Mouse (Mus musculus) limb, embryonic 15.5 days (tissue): Measurements from ENCODE around the gene Chd1l. TPM values are rescaled to one million over a fixed set of nuclear protein-coding genes. Genes with fewer than 3 reads are reported as not detected.

Source experiments
- ATAC-seq: fragments of 200-750 bp; cut with Nextera tagmentation; 2 replicates; pipeline ENCODE4 v1.8.0; 2017; ENCODE audit warnings: low read depth, moderate TSS enrichment; ENCODE audit not compliant: insufficient number of reproducible peaks, low FRiP score, low TSS enrichment
- H3K27ac ChIP-seq: fragments of 300-500 bp; sonication (generic); 2 replicates; pipeline ENCODE4 v1.5.1; 2015; ENCODE audit warnings: moderate library complexity, mild to moderate bottlenecking, inconsistent platforms
- H3K27me3 ChIP-seq: fragments of 300-500 bp; sonication (generic); 2 replicates; pipeline ENCODE4 v1.6.1; 2015; ENCODE audit warnings: inconsistent platforms
- H3K36me3 ChIP-seq: fragments of 300-500 bp; sonication (generic); 2 replicates; pipeline ENCODE4 v1.6.1; 2015; ENCODE audit warnings: inconsistent platforms
- H3K4me1 ChIP-seq: fragments of 300-500 bp; sonication (generic); 2 replicates; pipeline ENCODE4 v1.6.1; 2015; ENCODE audit warnings: inconsistent platforms
- H3K4me2 ChIP-seq: fragments of 300-500 bp; sonication (generic); 2 replicates; pipeline ENCODE4 v1.6.1; 2015; ENCODE audit warnings: mild to moderate bottlenecking, inconsistent platforms
- H3K4me3 ChIP-seq: fragments of 300-500 bp; sonication (generic); 2 replicates; pipeline ENCODE4 v1.5.1; 2015; ENCODE audit warnings: mild to moderate bottlenecking, inconsistent platforms
- H3K9ac ChIP-seq: fragments of 300-500 bp; sonication (generic); 2 replicates; pipeline ENCODE4 v1.6.1; 2015; ENCODE audit warnings: inconsistent platforms
- H3K9me3 ChIP-seq: fragments of 300-500 bp; sonication (generic); 2 replicates; pipeline ENCODE4 v1.6.1; 2016; ENCODE audit warnings: inconsistent platforms
- WGBS: fragments of 180-500 bp; shearing (Covaris S2); methylation state at CpG from one replicate; pipeline ENCODE4 v1.1.7; 2015; 5-methylcytosine and 5-hydroxymethylcytosine counted together
- polyA plus RNA-seq: library from polyadenylated mRNA; unstranded; fragments of >200 nt; fragmentation: Nextera tagmentation; extraction: Ambion mirVana; gene quantifications from 2 replicates; pipeline ENCODE4 v1.2.1, GENCODE M21; 2015

The Chd1l gene
- polyA plus RNA-seq, 1 experiment from 2014 or later = 13.7 TPM

- Histone ChIP-seq H3K27ac (no peak overlapping the region), H3K36me3 (no peaks in the 10 kb centered on the region), H3K9ac (no peak overlapping the region), H3K4me3 (no peak overlapping the region), H3K4me1 (peaks cover 1% of the 10 kb centered on the region; the same call in 1 of the 2 replicates), H3K27me3 (no peaks in the 10 kb centered on the region), H3K4me2 (no peak overlapping the region), H3K9me3 (no peaks in the 10 kb centered on the region)
- 20% methylated on average over 1 of the region's 1 CpGs for WGBS
- no peak for ATAC-seq
Measured at GRCm38 (mm10) chr3:97615154-97615553, 5.2 kb upstream of the Chd1l start.

- Histone ChIP-seq H3K4me1 (peaks cover 9% of the 10 kb centered on the region; the same call in 1 of the 2 replicates), H3K9me3 (no peaks in the 10 kb centered on the region), H3K27me3 (no peaks in the 10 kb centered on the region), H3K4me2 (no peak overlapping the region), H3K36me3 (no peaks in the 10 kb centered on the region), H3K4me3 (no peak overlapping the region), H3K9ac (no peak overlapping the region), H3K27ac (no peak overlapping the region)
- no peak for ATAC-seq
- 90% methylated on average over 6 of the region's 6 CpGs for WGBS
Measured at GRCm38 (mm10) chr3:97611021-97611420, 1.0 kb upstream of the Chd1l start.

DNA sequence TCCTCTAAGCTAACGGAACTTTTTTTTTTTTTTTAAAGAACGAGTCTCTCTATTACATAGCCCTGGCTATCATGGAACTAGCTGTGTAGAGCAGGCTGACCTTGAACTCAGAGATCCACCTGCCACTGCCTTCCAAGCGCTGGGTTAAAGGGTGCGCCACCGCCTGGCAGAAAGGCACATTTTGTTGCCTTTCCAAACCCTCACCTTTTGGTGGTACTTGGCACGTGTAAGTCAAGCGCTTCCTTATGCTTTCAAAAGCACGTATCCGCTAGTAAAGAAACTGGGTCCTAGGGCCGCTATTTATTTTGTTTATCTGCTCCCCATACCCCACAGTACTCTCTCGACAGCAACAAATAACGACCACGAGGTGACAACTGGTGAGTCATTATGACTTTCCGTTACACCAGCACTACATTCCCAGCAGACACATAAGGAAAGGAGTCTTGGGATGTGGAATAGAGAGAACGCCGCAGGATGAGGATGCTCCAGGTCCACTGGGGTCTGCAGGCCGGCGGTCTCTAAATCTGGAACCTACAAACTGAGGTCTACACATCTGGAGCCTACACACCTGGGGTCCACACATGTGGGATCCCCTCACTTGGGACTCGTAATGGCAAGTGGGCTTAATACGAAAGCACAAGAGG lies 680 bp downstream of the Chd1l start:
- H3K27ac ChIP-seq = peak overlapping the region; percentile 90
- H3K27me3 ChIP-seq = no peaks in the 10 kb centered on the region
- H3K9me3 ChIP-seq = no peaks in the 10 kb centered on the region
- peak; percentile 37; the same call in 1 of the 2 replicates for ATAC-seq
- H3K4me2 ChIP-seq = peak overlapping the region; percentile 84
- WGBS = 4% methylated on average over 20 of the region's 20 CpGs
- H3K9ac ChIP-seq = peak overlapping the region; percentile 73
- H3K4me3 ChIP-seq = peak overlapping the region; percentile 81
- H3K4me1 ChIP-seq = peaks cover 9% of the 10 kb centered on the region; the same call in 1 of the 2 replicates
- H3K36me3 ChIP-seq = no peaks in the 10 kb centered on the region

DNA sequence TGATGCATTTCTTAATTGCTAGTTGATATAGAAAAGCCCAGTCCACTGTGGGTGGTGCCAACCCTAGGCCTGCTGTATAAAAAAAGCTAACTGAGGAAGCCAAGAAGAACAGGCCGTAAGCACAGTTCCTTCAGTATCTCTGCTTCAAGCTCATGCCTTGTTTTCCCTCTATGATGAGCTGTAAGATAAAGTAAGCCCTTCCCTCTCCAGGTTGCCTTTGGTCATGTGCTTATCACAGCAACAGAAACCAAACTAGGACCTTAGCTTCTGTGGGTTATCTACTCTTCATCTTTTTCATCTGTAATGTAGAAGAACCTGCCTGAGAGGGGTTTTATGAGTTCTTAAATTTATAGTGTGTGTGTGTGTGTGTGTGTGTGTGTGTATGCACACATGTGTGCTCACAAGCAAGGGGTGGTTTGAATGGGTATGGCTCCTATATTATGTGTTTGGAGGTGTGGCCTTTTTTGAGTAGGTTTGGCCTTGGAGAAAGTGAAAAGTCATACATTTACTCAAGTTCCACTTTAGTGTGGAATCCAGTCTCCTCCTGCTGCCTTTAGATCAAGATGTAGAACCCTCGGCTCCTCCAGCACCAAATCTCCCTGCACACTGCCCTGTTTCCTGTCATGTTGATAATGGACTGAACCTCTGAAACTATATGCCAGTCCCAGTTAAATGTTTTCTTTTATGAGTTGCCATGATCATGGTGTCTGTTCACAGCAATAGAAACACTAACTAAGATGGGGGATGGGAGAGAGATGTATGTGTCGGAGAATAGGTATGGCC lies 9.8 kb downstream of the Chd1l start:
- 89% methylated on average over 3 of the region's 3 CpGs for WGBS
- Histone ChIP-seq H3K27ac (no peak overlapping the region), H3K36me3 (peaks cover 25% of the 10 kb centered on the region; the same call in 1 of the 2 replicates), H3K9me3 (no peaks in the 10 kb centered on the region), H3K4me3 (no peak overlapping the region), H3K4me2 (no peak overlapping the region), H3K27me3 (no peaks in the 10 kb centered on the region), H3K4me1 (no peaks in the 10 kb centered on the region), H3K9ac (no peak overlapping the region)
- no peak for ATAC-seq

DNA sequence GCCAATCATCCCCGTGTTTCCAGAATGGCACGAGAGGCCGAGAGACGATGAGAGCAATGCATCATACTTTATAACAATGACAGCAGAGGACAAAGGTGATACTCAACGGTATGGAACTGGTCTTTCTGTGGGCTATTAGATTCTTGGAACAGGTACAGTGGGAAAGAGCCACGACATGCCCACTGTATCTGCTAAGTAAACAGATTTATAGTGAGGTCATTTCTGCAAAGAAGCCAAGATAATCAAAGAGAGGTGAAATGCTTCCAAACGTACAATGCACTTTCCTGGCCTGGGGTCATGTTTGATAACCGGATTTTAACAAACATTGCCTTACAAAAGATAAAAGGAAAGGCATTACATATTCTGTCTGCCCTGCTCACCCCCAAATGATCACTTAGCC lies 13.2 kb downstream of the Chd1l start:
- H3K9ac ChIP-seq = no peak overlapping the region

DNA sequence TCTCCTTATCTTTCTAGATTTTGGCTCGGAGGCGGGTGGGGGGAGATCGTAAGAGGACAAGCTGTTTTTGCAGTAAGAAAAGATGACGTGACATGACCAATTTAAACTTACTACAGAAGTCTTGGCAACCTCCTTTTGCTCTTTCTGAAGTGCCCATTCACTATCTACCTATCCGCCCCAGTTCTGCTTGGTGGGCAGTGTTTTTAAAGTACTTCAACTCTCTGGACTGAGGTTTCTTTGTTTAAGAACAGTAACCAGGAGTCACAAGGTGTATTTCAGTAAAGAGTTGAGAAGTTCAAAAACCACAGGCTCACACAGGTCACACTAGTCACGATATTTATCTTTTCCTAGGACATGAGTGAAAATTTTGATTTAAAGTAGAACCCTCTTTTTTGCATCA lies 14.9 kb downstream of the Chd1l start:
- peaks cover 24% of the 10 kb centered on the region for H3K36me3 ChIP-seq
- H3K27ac ChIP-seq = no peak overlapping the region
- no peak overlapping the region for H3K4me3 ChIP-seq
- WGBS = 83% methylated on average over 6 of the region's 6 CpGs
- no peaks in the 10 kb centered on the region for H3K4me1 ChIP-seq
- H3K27me3 ChIP-seq = no peaks in the 10 kb centered on the region
- ATAC-seq = no peak
- H3K9me3 ChIP-seq = no peaks in the 10 kb centered on the region
- no peak overlapping the region for H3K9ac ChIP-seq
- H3K4me2 ChIP-seq = no peak overlapping the region

More for the DNA sequence above, 13.2 kb downstream of the Chd1l start:
- 80% methylated on average over 8 of the region's 8 CpGs for WGBS
- Histone ChIP-seq H3K4me2 (no peak overlapping the region), H3K4me3 (no peak overlapping the region), H3K27me3 (no peaks in the 10 kb centered on the region), H3K36me3 (peaks cover 21% of the 10 kb centered on the region; the same call in 1 of the 2 replicates), H3K4me1 (no peaks in the 10 kb centered on the region), H3K27ac (no peak overlapping the region), H3K9me3 (no peaks in the 10 kb centered on the region)
- ATAC-seq = no peak

GRCm38 (mm10) chr3:97594140-97594539 lies 15.9 kb downstream of the Chd1l start:
- no peak overlapping the region for H3K27ac ChIP-seq
- no peaks in the 10 kb centered on the region for H3K9me3 ChIP-seq
- WGBS = 91% methylated on average over 13 of the region's 13 CpGs
- H3K27me3 ChIP-seq = no peaks in the 10 kb centered on the region
- H3K4me3 ChIP-seq = no peak overlapping the region
- no peaks in the 10 kb centered on the region for H3K4me1 ChIP-seq
- H3K9ac ChIP-seq = no peak overlapping the region
- ATAC-seq = no peak
- no peak overlapping the region for H3K4me2 ChIP-seq
- H3K36me3 ChIP-seq = peaks cover 30% of the 10 kb centered on the region

DNA sequence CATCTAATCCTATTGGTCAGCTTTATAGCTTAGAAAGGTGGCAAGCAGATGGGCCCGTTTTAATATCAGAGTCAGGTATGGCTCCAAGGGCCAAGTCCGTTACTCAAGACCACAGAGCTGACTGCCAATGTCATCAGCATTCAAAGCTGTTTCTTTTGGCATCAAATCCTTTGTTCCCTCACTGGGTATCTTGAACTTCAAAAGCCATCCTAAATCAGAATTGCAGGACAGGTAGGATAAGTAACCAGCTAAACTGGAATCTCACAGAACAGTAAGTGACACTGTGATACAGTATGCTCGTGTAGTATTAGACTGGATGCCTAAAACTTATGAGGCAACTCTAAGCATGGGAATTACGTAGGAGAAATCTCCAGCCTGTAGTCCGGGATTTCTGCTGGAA lies 16.9 kb downstream of the Chd1l start:
- peaks cover 32% of the 10 kb centered on the region for H3K36me3 ChIP-seq
- no peak for ATAC-seq

DNA sequence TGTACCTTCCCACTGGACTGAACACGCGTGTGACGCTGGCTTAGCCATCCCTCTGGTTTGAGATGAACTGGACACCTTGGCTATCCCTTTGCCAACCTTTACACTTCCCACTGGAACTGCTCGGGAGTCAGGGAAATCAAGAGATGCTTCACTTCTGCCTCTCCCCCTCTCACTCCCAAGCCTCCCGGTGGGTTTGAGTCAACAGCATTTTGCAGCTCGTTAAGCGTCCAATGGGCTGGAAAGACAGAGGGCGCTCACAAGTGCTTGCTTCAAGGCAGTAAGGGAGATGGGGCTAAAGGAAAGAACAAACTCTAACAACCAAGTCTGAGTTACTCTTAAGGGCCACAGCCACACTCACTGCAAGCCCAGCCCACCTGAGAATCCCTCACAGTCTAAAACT lies 19.3 kb downstream of the Chd1l start:
- no peak overlapping the region for H3K9ac ChIP-seq
- H3K4me1 ChIP-seq = no peaks in the 10 kb centered on the region
- no peaks in the 10 kb centered on the region for H3K9me3 ChIP-seq
- ATAC-seq = no peak
- no peak overlapping the region for H3K4me3 ChIP-seq
- H3K4me2 ChIP-seq = no peak overlapping the region
- WGBS = 63% methylated on average over 8 of the region's 8 CpGs
- H3K27ac ChIP-seq = no peak overlapping the region
- no peaks in the 10 kb centered on the region for H3K27me3 ChIP-seq
- peaks cover 43% of the 10 kb centered on the region for H3K36me3 ChIP-seq

More for the DNA sequence above, 16.9 kb downstream of the Chd1l start:
- Histone ChIP-seq H3K4me2 (no peak overlapping the region), H3K27me3 (no peaks in the 10 kb centered on the region), H3K4me1 (no peaks in the 10 kb centered on the region), H3K27ac (no peak overlapping the region), H3K9me3 (no peaks in the 10 kb centered on the region), H3K4me3 (no peak overlapping the region), H3K9ac (no peak overlapping the region)
- WGBS = 85% methylated on average over 5 of the region's 5 CpGs

DNA sequence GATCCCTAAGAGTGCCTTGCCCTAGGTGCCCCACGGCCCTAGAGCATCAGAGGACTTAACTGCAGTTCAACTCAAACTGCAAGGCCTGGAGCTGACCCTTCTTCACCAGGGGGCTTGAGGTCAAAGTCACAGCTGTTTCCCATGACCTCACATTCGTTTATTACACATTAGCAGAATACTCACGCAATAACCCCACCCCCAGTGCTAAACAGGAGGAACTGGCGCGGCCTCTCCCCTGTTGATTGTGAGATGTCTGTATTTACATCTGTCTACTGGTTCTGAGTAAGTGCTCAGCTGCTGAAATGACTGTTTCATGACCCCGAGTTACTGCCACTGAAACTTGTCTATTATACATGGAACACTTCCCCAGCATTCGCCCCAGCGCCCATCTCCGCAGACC lies 22.3 kb downstream of the Chd1l start:
- no peaks in the 10 kb centered on the region for H3K9me3 ChIP-seq
- no peak for ATAC-seq
- no peaks in the 10 kb centered on the region for H3K27me3 ChIP-seq
- H3K4me1 ChIP-seq = no peaks in the 10 kb centered on the region
- H3K4me3 ChIP-seq = no peak overlapping the region
- no peak overlapping the region for H3K4me2 ChIP-seq
- H3K9ac ChIP-seq = no peak overlapping the region
- H3K27ac ChIP-seq = no peak overlapping the region
- peaks cover 37% of the 10 kb centered on the region for H3K36me3 ChIP-seq
- 73% methylated on average over 9 of the region's 9 CpGs for WGBS

DNA sequence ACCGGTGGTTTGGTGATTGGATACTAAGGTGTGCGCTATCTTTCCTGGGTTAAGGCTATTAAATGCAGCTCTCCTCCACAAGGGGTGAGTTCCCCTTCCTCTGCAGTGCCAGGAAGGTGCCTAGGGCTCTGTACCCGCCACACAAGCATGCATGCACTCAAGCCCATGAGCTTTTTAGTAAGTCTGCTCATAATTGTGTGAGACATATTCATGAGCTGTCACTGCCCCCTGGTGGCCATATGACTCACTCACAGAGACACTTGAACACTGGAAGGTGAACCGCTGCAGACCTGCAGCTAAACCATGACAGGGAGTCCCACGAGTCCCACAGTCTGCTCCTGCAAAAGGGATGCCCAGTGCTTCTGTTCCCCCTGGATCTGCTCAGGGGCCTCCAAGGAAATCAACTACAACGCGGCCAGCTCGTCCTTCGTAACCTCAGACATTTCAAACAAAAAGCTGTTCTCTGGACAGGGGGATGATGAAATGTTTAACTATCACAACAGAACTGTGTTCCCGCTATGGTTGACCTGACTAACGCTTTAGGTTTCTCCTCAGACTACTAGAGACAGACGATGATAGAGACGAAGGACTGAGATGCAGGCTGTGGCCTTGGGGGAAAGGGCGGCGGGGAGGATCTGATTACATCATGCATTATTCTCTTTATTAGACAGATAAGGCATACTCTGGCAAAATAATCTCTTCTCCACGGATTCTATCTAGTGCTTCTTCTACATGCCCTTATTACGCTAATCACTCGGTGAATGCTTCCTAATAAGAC lies 24.4 kb downstream of the Chd1l start:
- Histone ChIP-seq H3K27ac (no peak overlapping the region), H3K9me3 (no peaks in the 10 kb centered on the region), H3K36me3 (peaks cover 43% of the 10 kb centered on the region), H3K4me1 (no peaks in the 10 kb centered on the region), H3K27me3 (no peaks in the 10 kb centered on the region), H3K9ac (no peak overlapping the region), H3K4me3 (no peak overlapping the region), H3K4me2 (no peak overlapping the region)
- no peak for ATAC-seq
- WGBS = 74% methylated on average over 18 of the region's 18 CpGs

DNA sequence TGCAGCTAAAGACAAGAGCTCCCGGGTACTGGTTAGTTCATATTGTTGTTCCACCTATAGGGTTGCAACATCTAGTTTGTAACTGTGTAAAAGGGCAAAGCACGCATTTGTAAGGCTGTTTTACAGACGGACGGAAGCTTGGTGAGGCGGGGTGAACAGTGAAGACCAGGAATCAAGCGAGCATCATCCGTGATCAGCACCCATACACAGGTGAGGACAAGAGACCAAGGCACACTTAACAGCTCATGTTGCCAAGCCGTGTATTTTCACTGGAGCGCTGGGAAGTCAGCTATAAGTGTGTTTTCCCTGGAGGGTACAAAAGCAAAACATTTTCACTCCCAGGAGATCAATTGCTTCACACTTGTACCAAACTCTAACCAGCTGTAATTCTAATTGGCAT lies 36.2 kb downstream of the Chd1l start:
- Histone ChIP-seq H3K4me2 (no peak overlapping the region), H3K27ac (no peak overlapping the region), H3K4me3 (no peak overlapping the region), H3K9me3 (no peaks in the 10 kb centered on the region), H3K4me1 (no peaks in the 10 kb centered on the region), H3K36me3 (peaks cover 5% of the 10 kb centered on the region; the same call in 1 of the 2 replicates), H3K27me3 (no peaks in the 10 kb centered on the region), H3K9ac (no peak overlapping the region)
- 77% methylated on average over 9 of the region's 9 CpGs for whole genome bisulfite sequencing
- ATAC-seq = no peak
